Mouse (Mus musculus): Measurements from ENCODE around the gene Slc7a6. TPM values are rescaled to one million over a fixed set of nuclear protein-coding genes. Genes with fewer than 3 reads are reported as not detected.
"Not testable (repeated sequence)": the region's sequence is repeated elsewhere in the genome, so short reads cannot be mapped to it uniquely, and the experiment has no call there.

Gene Slc7a6
- polyA plus RNA-seq, 1 experiment from 2014 or later, result 40.4 TPM

- 89% methylated on average over 4 of the region's 4 CpGs for WGBS
- no peak for ATAC-seq (ENCODE audit: insufficient number of reproducible peaks, insufficient read depth, low FRiP score, low read depth)
- H3K4me2 ChIP-seq (ENCODE audit: low read length), result no peak overlapping the region
- H3K4me1 ChIP-seq (ENCODE audit: control insufficient read depth in 2 of 2, insufficient read depth in 2 of 2, low read length in 2 of 2), result peaks cover 0 to 5% of the 10 kb centered on the region in 2 experiments; a peak in 1 of 4 replicates
- no peaks in the 10 kb centered on the region for H3K9me3 ChIP-seq (ENCODE audit: control insufficient read depth, low read length)
- H3K36me3 ChIP-seq (ENCODE audit: control insufficient read depth, insufficient read depth, low read length), result peaks cover 43% of the 10 kb centered on the region
- H3K4me3 ChIP-seq (ENCODE audit: control insufficient read depth in 1 of 2, insufficient read depth in 1 of 2, low read depth in 1 of 2, low read length in 2 of 2), result no peak overlapping the region
- H3K27me3 ChIP-seq (ENCODE audit: control insufficient read depth, insufficient read depth, low read length), result no peaks in the 10 kb centered on the region
- H3K9ac ChIP-seq (ENCODE audit: low read length), result no peak overlapping the region
- H3K27ac ChIP-seq (replicated peaks in 1 of 2; ENCODE audit: control insufficient read depth in 1 of 2, insufficient read depth in 1 of 2, low read depth in 2 of 2, low read length in 2 of 2), result no peak overlapping the region
Observed at GRCm38 (mm10) chr8:106189162-106189561, 20.5 kb downstream of the Slc7a6 start.

GRCm38 (mm10) chr8:106191639-106192038 is 23.0 kb downstream of the Slc7a6 start:
- no peak overlapping the region for H3K27ac ChIP-seq (replicated peaks in 1 of 2; ENCODE audit: control insufficient read depth in 1 of 2, insufficient read depth in 1 of 2, low read depth in 2 of 2, low read length in 2 of 2)
- 38% methylated on average over 5 of the region's 5 CpGs for WGBS
- no peak for ATAC-seq (ENCODE audit: insufficient number of reproducible peaks, insufficient read depth, low FRiP score, low read depth)
- no peak overlapping the region for H3K9ac ChIP-seq (ENCODE audit: low read length)
- no peaks in the 10 kb centered on the region for H3K27me3 ChIP-seq (ENCODE audit: control insufficient read depth, insufficient read depth, low read length)
- peaks cover 62% of the 10 kb centered on the region for H3K36me3 ChIP-seq (ENCODE audit: control insufficient read depth, insufficient read depth, low read length)
- H3K4me2 ChIP-seq (ENCODE audit: low read length), result no peak overlapping the region
- H3K4me3 ChIP-seq (ENCODE audit: control insufficient read depth in 1 of 2, insufficient read depth in 1 of 2, low read depth in 1 of 2, low read length in 2 of 2), result no peak overlapping the region
- H3K9me3 ChIP-seq (ENCODE audit: control insufficient read depth, low read length), result no peaks in the 10 kb centered on the region
- H3K4me1 ChIP-seq (ENCODE audit: control insufficient read depth in 2 of 2, insufficient read depth in 2 of 2, low read length in 2 of 2), result peaks cover 0 to 5% of the 10 kb centered on the region in 2 experiments; a peak in 1 of 4 replicates

GRCm38 (mm10) chr8:106193162-106193561 is 24.5 kb downstream of the Slc7a6 start:
- Histone ChIP-seq H3K27me3 (ENCODE audit: control insufficient read depth, insufficient read depth, low read length) (no peaks in the 10 kb centered on the region), H3K27ac (replicated peaks in 1 of 2; ENCODE audit: control insufficient read depth in 1 of 2, insufficient read depth in 1 of 2, low read depth in 2 of 2, low read length in 2 of 2) (no peak overlapping the region), H3K9ac (ENCODE audit: low read length) (no peak overlapping the region), H3K9me3 (ENCODE audit: control insufficient read depth, low read length) (no peaks in the 10 kb centered on the region), H3K36me3 (ENCODE audit: control insufficient read depth, insufficient read depth, low read length) (peaks cover 71% of the 10 kb centered on the region), H3K4me1 (ENCODE audit: control insufficient read depth in 2 of 2, insufficient read depth in 2 of 2, low read length in 2 of 2) (peaks cover 0 to 5% of the 10 kb centered on the region in 2 experiments; a peak in 1 of 4 replicates), H3K4me3 (ENCODE audit: control insufficient read depth in 1 of 2, insufficient read depth in 1 of 2, low read depth in 1 of 2, low read length in 2 of 2) (no peak overlapping the region), H3K4me2 (ENCODE audit: low read length) (no peak overlapping the region)
- WGBS, result 59% methylated on average over 6 of the region's 6 CpGs
- ATAC-seq (ENCODE audit: insufficient number of reproducible peaks, insufficient read depth, low FRiP score, low read depth), result no peak

GRCm38 (mm10) chr8:106194062-106194461 is 25.4 kb downstream of the Slc7a6 start:
- H3K27ac ChIP-seq (replicated peaks in 1 of 2; ENCODE audit: control insufficient read depth in 1 of 2, insufficient read depth in 1 of 2, low read depth in 2 of 2, low read length in 2 of 2), result no peak overlapping the region
- H3K9me3 ChIP-seq (ENCODE audit: control insufficient read depth, low read length), result no peaks in the 10 kb centered on the region
- H3K27me3 ChIP-seq (ENCODE audit: control insufficient read depth, insufficient read depth, low read length), result no peaks in the 10 kb centered on the region
- peaks cover 77% of the 10 kb centered on the region for H3K36me3 ChIP-seq (ENCODE audit: control insufficient read depth, insufficient read depth, low read length)
- peaks cover 0 to 5% of the 10 kb centered on the region in 2 experiments; a peak in 2 of 4 replicates for H3K4me1 ChIP-seq (ENCODE audit: control insufficient read depth in 2 of 2, insufficient read depth in 2 of 2, low read length in 2 of 2)
- no peak overlapping the region for H3K4me2 ChIP-seq (ENCODE audit: low read length)
- no peak overlapping the region for H3K4me3 ChIP-seq (ENCODE audit: control insufficient read depth in 1 of 2, insufficient read depth in 1 of 2, low read depth in 1 of 2, low read length in 2 of 2)
- no peak for ATAC-seq (ENCODE audit: insufficient number of reproducible peaks, insufficient read depth, low FRiP score, low read depth)
- WGBS, result 42% methylated on average over 5 of the region's 5 CpGs
- H3K9ac ChIP-seq (ENCODE audit: low read length), result no peak overlapping the region

- no peak for ATAC-seq (ENCODE audit: insufficient number of reproducible peaks, insufficient read depth, low FRiP score, low read depth)
- no peaks in the 10 kb centered on the region; a peak in 1 of 4 replicates for H3K4me1 ChIP-seq (ENCODE audit: control insufficient read depth in 2 of 2, insufficient read depth in 2 of 2, low read length in 2 of 2)
- H3K27ac ChIP-seq (replicated peaks in 1 of 2; ENCODE audit: control insufficient read depth in 1 of 2, insufficient read depth in 1 of 2, low read depth in 2 of 2, low read length in 2 of 2), result no peak overlapping the region
- peaks cover 91% of the 10 kb centered on the region for H3K36me3 ChIP-seq (ENCODE audit: control insufficient read depth, insufficient read depth, low read length)
- no peak overlapping the region for H3K4me2 ChIP-seq (ENCODE audit: low read length)
- 0% methylated on average over 1 of the region's 1 CpGs for WGBS
- H3K4me3 ChIP-seq (ENCODE audit: control insufficient read depth in 1 of 2, insufficient read depth in 1 of 2, low read depth in 1 of 2, low read length in 2 of 2), result no peak overlapping the region
- no peak overlapping the region for H3K9ac ChIP-seq (ENCODE audit: low read length)
- no peaks in the 10 kb centered on the region for H3K27me3 ChIP-seq (ENCODE audit: control insufficient read depth, insufficient read depth, low read length)
- H3K9me3 ChIP-seq (ENCODE audit: control insufficient read depth, low read length), result no peaks in the 10 kb centered on the region
Observed at GRCm38 (mm10) chr8:106198741-106199140, 30.1 kb downstream of the Slc7a6 start.

GRCm38 (mm10) chr8:106199596-106199995 is 30.9 kb downstream of the Slc7a6 start:
- not testable (repeated sequence) for H3K9me3 ChIP-seq (ENCODE audit: control insufficient read depth, low read length); H3K4me1 ChIP-seq (ENCODE audit: control insufficient read depth in 2 of 2, insufficient read depth in 2 of 2, low read length in 2 of 2); H3K4me2 ChIP-seq (ENCODE audit: low read length); H3K4me3 ChIP-seq (ENCODE audit: control insufficient read depth in 1 of 2, insufficient read depth in 1 of 2, low read depth in 1 of 2, low read length in 2 of 2); H3K27me3 ChIP-seq (ENCODE audit: control insufficient read depth, insufficient read depth, low read length); H3K27ac ChIP-seq (replicated peaks in 1 of 2; ENCODE audit: control insufficient read depth in 1 of 2, insufficient read depth in 1 of 2, low read depth in 2 of 2, low read length in 2 of 2); H3K9ac ChIP-seq (ENCODE audit: low read length); ATAC-seq (ENCODE audit: insufficient number of reproducible peaks, insufficient read depth, low FRiP score, low read depth)
- WGBS, result 86% methylated on average over 3 of the region's 3 CpGs
- H3K36me3 ChIP-seq (ENCODE audit: control insufficient read depth, insufficient read depth, low read length), result peaks cover 95% of the 10 kb centered on the region

- ATAC-seq (ENCODE audit: insufficient number of reproducible peaks, insufficient read depth, low FRiP score, low read depth), result peak; percentile 40
- WGBS, result 1% methylated on average over 35 of the region's 35 CpGs
- Histone ChIP-seq H3K4me3 (ENCODE audit: control insufficient read depth in 1 of 2, insufficient read depth in 1 of 2, low read depth in 1 of 2, low read length in 2 of 2) (peak overlapping the region; percentile 69 to 71), H3K9me3 (ENCODE audit: control insufficient read depth, low read length) (no peaks in the 10 kb centered on the region), H3K36me3 (ENCODE audit: control insufficient read depth, insufficient read depth, low read length) (peaks cover 54% of the 10 kb centered on the region), H3K4me2 (ENCODE audit: low read length) (peak overlapping the region; percentile 72), H3K9ac (ENCODE audit: low read length) (peak overlapping the region; percentile 87), H3K27ac (replicated peaks in 1 of 2; ENCODE audit: control insufficient read depth in 1 of 2, insufficient read depth in 1 of 2, low read depth in 2 of 2, low read length in 2 of 2) (peak overlapping the region; percentile 73 to 86), H3K27me3 (ENCODE audit: control insufficient read depth, insufficient read depth, low read length) (no peaks in the 10 kb centered on the region), H3K4me1 (ENCODE audit: control insufficient read depth in 2 of 2, insufficient read depth in 2 of 2, low read length in 2 of 2) (peaks cover 0 to 11% of the 10 kb centered on the region in 2 experiments; a peak in 2 of 4 replicates)
Observed at GRCm38 (mm10) chr8:106210035-106210731, 41.5 kb downstream of the Slc7a6 start.

Data from heart, embryonic 14.5 days (tissue).